Mouse (Mus musculus) embryo, embryonic 11 days (tissue): ENCODE measurements around the gene Olfr23.
"Not testable (repeated sequence)": the region's sequence is repeated elsewhere in the genome, so short reads cannot be mapped to it uniquely, and the experiment has no call there.

Experiments
- DNase-seq: peaks from one replicate; pipeline ENCODE4 v3.0.0-alpha.2; 2015

The Olfr23 gene

GRCm38 (mm10) chr11:73936377-73936776, at the start of gene Olfr23:
Gene Olfr23, plus strand, starts transcription at chr11:73936677.
- no peak for DNase-seq

GRCm38 (mm10) chr11:73890671-73891070, 45.8 kb upstream of the Olfr23 start, which contains the start of gene Olfr394:
Gene Olfr394, minus strand, starts transcription at chr11:73890771.
- no peak for DNase-seq

GRCm38 (mm10) chr11:73909199-73909598, 27.3 kb upstream of the Olfr23 start, which contains the start of gene Olfr395:
Gene Olfr395, minus strand, starts transcription at chr11:73909299.
- DNase-seq: not testable (repeated sequence)

- no peak for DNase-seq
Measured at GRCm38 (mm10) chr11:73960517-73960916, 24.0 kb downstream of the Olfr23 start, which contains the start of gene Olfr397. Gene Olfr397, plus strand, starts transcription at chr11:73960817.

GRCm38 (mm10) chr11:73990307-73990706, 53.8 kb downstream of the Olfr23 start, which contains the start of gene Olfr398:
Gene Olfr398, minus strand, starts transcription at chr11:73990407.
- DNase-seq: no peak
